Mouse (Mus musculus): ENCODE results near the gene Zc3h18.

The Zc3h18 gene

DNA sequence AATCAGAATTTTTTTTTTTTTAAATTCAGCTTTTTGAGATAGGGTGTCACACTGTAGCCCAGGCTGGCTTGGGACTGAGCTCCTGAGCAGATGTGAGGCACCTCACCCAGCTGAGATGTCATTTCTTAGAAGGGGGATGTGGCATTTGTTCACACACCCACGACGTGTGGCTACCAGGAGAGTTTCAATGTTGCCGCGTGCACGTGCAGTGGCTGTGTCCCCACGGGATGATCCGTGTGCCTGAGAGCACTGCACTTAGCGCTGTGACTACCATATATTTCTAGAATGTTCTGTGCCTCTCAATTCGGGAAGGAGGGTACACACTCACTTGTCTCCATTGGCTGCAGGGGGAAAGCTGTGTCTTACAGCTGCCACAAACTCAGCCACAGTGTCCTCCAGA lies 59.7 kb downstream of the Zc3h18 start:
- DNase-seq (ENCODE audit: low spot score in 2 of 2), result no peak

DNA sequence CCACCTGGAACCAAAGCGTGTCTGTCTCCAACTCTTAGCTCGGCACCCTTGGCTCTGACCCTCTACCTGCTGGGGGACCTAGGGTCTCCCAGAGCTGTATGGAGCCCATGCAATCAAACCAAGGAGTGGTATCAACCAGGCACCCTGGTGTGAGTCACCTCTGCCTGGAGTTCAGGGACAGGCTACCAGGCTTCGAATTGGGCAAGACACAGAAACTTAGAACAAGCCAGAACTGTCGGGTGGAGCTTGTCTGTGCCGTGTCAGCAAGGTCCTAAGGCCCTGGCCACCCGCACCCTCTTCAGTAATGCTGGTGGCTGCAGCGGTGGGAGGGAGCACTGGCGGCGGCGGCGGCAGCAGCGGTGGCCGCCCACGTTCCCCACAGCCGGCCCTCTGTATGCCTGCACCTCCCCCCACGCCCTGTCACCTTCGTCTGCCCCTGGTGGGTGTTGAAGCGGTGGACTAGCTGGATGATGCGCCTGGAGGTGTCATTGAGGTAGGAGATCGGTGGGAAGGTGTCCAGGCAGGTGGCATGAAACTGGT lies 60.2 kb downstream of the Zc3h18 start:
- DNase-seq (ENCODE audit: low spot score in 2 of 2), result no peak

DNA sequence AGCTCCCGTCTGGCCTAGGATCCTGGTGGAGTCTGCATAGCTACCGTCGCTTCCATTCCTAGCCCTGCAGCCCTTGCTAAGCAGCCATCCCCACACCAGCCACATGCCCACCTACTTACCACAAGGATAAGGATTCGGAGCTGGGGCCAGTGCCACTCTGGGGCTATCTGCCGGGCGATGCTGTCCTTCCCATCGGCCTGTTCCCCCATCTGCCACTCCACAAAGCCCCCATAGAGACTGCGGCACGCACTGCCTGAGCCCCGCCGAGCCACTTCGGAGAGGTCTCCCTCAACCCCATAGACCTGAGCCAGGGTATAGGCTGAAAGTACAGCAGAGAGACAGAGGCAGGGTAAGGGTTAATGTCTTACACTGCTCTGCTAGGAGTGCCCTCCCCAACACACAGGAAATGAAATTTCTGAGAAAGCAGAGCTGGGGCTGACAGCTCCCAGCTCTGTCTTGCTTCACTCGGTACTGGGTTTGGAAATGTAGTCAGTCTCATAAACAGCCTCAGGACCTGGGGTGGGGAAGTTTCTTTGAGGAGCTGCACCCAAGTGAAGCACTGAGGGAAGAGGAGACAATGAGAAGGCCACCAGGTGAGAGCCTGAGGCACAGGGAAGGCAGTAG lies 61.4 kb downstream of the Zc3h18 start:
- no peak for DNase-seq (ENCODE audit: low spot score in 2 of 2)

DNA sequence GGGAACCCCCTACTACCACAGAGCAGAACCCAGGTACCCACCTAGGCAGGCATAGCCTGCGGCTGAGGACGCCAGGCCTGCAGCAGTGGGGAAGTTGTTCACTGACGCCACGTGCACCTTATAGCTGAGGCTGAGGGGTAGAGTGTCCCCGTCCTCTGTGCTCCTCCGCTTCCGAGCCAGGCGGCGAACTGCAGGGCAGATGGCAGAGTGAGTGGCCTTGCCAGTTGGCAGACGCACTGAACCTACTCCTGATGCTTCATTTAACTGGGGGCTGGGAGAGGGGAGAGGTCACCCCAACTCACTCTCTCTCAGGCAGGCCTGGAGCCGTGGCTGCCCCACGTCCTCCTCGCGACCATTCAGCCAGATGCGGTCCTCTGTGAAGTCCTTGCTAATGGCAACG lies 62.9 kb downstream of the Zc3h18 start:
- DNase-seq (ENCODE audit: low spot score in 2 of 2), result no peak

DNA sequence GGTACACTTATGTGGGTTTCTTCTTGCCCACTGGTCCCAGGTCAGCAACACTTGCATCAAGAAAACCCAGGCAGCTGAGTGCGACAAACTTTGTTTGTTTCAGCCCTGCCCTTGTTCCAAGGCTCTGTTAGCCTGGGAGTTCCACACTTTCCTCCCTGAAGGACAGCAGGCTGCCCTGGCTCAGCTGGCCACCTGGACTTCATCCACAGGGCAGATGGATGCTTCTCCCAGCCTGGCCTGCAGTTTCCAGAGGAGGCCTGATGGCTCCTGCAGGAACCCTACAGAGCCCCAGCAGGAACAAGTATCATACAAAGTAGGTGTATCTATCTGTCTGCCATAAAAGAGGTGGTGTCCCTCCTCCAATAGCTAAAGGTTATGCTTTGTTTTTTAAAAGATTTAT lies 64.9 kb downstream of the Zc3h18 start:
- no peak for DNase-seq (ENCODE audit: low spot score in 2 of 2)

DNA sequence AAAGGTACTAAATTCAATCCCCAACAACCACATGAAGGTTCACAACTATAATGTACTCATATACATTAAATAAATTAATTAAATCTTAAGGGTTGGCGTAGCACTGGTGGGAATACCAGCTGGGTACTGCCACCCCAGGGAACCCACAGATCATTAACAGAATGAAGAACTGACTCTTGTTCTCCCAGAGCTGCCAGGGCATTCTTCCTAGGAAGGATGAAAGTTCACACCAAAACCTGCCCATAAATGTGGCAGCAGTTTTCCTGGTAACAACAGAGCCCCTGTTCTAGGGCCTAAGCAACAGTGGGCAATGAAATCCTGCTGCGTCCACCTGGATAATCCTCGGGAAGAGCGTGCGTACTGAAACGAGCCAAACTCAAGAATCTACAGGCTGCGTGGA lies 65.9 kb downstream of the Zc3h18 start:
- no peak for DNase-seq (ENCODE audit: low spot score in 2 of 2)

DNA sequence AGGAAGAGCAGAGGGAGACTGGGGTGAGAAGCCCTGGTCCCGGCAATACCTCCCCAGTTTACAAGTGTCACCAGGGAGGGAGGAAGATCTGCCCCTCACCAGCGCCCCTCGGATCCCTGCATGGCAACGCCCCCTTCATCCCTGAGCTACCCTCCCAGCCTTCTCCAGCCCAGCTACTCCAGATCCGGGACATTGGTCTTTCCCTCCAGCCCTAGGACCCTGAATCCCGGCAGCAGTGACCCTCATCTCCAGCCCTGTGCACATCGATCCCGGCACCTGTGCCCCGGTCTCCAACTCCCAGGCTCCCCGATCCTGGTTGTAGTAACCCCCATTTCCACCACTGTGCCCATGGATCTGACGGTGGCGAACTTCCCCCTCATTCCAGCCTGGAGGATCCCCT lies 66.4 kb downstream of the Zc3h18 start:
- no peak for DNase-seq (ENCODE audit: low spot score in 2 of 2)

DNA sequence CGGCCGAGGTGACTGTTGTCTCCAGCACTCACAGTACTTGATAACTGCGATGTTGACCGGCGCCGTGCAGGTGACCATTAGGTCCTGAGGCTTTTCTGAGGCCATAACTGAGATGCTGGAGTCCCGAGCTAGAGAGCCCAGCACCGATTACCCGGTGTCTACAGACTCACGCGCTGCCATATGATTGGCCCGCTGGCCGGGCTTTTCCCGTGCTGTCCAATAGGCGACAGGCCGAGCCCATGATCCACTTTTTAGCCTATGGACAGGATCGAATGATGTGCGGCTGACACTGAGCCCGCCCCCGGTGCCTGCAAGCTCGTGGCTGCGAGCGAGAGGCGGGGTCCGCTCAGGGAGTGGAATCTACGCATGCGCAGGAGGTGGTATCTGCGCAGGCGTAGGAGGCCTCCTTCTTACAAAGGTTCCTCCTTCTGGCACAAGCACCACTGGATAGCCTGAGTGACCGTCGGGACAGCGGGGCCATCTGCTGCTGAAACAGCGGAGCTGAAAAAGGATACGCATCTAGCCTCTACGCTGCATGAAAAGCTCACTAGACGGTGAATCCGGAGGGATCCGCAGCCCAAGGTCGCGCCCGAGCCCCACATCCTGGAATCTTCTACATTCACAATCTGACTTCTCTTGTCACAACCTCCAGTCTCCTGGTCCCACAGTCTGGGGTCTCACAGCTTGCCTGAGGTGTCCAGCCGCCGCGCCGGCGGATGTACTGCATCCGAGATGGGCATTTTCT lies 67.0 kb downstream of the Zc3h18 start, which contains the start of gene Mvd:
Mvd (minus strand) TSS at position 161 of the 745 bp plus-strand sequence.
- peak; percentile 98 to 100 for DNase-seq (ENCODE audit: low spot score in 2 of 2)

DNA sequence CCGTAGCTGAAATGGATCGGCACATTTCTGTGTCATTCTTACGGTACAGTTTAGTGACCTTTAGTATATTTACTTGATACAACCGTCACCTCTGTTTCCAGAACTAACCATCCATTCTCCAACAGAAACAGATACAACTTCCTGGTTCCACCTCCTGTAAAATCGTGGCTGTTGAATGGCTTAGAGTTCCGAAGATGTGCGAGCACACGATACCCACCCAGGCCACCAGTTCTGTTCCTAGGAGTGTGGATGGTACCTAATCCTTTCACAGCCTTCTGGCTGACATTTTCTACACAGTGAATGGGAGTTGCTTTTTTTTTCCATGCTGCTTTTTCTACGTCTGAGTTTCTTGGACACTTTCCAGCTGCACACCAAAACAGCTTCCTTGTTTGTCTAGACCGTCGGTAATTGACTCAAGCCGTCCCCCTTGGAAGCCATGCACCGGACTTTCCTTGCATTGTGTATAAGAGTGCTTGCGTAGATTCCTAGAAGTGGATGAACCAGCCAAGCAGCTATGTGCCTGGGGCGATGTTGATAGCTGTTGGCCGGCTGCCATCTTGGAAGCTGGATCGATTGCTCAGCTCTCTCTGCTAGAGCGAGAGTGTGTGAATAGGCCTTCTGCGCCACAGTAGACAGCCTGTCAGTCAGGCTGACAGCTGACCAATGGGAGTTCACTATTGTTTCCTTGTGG lies 67.8 kb downstream of the Zc3h18 start:
- DNase-seq (ENCODE audit: low spot score in 2 of 2), result peak; percentile 74 to 87

DNA sequence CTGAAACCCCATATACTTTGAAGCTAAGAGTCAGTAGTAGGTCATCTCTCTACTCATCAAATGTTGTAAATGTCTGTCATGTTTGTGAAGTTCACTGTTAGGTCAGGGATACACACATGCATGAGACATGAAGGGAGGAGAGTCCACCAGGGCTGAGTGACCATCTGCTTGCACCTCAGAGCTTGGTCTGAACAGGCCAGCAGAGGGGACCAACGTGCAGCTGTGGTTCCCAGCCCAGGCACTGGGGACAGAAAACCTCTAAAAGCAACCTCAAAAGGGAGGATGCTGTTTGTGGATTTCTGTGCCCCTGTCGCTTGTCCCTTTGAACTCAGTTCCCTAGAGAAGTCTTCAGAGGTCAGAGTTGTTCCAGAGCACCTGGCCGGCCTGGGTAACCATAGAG lies 68.8 kb downstream of the Zc3h18 start:
- no peak for DNase-seq (ENCODE audit: low spot score in 2 of 2)

DNA sequence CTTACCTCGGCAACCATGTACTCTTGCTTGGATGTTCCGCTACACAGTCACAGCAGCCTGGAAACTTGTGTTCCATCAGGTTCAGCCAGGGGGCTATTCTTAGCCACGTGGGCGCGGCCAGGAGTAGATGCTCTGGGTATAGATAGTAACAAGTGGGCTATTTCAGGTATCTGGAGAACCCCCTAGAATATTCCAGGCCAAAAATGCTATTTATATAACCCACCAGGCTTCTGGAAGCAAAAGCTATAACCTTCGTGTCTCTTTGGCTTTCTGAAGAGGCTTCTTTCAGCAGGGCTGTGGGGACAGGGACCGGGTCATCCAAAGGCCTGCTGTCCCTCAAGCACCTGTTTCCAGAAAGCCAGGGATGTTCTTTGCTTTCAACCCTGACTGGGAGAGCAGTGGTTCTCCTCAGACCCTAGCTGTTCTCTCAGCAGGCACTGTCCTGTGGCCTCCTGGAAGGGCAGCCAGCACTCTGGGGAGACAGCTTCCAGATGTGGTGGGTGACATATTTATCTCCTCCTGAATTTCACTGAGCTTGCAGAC lies 74.8 kb downstream of the Zc3h18 start:
- DNase-seq (ENCODE audit: low spot score in 2 of 2), result no peak

DNA sequence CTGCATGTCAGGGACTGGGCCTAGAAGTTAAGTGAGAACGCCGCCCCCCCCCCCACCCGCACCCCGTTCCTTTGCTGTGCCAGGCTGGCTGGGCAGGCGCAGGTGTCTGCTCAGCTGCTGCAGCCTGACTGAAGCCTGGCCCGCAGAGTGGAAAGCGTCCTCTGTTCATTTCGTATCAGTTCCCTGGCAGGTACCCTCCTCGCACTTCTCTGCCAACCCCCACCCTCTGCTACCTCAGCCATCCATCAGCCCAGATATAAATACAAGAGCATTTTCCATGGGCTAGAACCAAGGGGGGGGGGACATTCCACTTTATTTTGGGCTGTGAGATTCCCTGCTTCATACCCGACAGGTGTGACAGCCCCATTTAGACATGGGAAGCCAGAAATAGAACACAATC lies 75.7 kb downstream of the Zc3h18 start:
- no peak for DNase-seq (ENCODE audit: low spot score in 2 of 2)

DNA sequence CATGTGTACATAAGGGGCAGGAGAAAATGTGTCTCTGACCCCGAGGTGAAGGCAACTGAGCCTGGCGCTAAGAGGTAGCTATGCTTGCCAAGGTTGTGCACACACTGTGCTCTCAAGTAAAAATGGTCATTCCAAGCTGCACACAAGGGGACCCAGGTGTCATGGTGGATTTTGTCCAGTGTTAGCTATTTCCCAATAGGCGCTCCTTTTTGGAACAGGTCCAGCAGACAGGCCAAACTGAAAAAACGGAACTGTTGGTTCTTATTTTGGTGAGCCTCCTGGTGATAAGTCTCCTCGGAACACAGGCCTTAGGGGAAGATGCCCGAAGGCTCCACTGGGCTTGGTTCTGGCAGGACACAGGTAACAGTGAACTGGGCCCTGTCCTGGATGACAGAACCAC lies 78.0 kb downstream of the Zc3h18 start:
- no peak for DNase-seq (ENCODE audit: low spot score in 2 of 2)

DNA sequence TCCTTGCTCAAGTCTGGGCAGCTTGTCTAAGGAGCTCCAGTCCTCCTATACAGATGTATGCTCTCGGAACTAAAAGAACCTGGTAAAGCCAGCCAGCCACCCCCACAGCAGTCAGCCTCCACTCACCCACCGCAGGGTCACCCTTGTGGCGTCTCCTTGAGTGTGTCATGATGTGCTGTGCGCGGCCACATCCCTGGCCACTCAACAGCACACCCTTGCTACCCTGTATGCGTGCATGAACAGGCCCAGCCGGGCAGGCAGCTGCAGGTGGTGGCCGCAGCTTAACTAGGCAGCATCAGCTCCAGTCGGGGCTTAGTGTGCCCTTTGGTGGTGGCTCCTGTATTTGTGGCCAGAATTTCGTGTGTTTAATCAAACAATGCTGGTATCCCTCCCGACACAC lies 80.8 kb downstream of the Zc3h18 start:
- no peak for DNase-seq (ENCODE audit: low spot score in 2 of 2)

DNA sequence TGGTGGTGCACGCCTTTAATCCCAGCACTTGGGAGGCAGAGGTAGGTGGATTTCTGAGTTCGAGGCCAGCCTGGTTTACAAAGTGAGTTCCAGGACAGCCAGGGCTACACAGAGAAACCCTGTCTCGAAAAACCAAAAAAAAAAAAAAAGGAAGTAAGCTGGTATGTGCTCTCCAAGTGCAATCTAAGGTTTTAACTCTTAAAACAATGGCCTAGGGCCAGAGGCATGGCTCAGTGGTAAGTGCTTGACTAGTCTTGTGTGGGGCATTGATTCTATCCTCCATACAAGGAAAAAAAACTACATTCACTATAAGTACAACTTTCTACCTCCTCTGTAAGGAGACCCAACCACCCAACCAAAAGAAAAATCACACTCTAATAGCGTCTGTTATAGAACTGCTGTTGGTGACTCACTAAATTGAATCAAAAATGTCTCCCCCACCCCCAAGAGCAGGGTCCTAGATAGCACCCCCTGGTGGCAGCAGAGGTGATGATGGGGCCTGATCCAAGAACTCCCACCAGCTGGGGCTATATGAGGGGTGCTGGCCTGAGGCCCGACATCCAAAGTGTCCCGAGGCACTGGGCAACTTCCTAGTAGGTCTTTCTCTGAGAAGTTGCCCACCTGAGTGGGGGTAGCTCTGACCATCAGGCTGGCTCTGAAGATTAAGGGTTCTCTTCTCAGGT lies 83.0 kb downstream of the Zc3h18 start:
- no peak for DNase-seq (ENCODE audit: low spot score in 2 of 2)

DNA sequence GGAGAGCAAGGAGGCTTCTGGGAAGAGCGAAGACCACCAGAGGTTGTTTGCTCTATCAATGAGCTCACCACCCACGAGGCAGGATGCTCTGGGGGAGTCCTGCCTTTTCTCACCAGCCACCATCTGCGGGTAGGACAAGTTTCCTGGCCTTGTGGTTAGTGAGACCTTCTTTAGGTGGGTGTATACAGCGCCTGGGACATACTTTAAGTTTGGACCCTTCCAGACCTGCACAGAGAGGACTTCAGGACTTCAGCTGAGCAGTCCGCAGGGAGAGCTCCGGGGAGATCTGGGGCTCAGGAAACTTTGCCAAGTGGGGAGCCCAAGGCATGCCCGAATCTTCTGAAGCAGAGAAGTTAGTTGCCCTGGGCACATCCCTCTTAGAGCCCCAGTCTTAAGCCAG lies 83.6 kb downstream of the Zc3h18 start:
- no peak for DNase-seq (ENCODE audit: low spot score in 2 of 2)

DNA sequence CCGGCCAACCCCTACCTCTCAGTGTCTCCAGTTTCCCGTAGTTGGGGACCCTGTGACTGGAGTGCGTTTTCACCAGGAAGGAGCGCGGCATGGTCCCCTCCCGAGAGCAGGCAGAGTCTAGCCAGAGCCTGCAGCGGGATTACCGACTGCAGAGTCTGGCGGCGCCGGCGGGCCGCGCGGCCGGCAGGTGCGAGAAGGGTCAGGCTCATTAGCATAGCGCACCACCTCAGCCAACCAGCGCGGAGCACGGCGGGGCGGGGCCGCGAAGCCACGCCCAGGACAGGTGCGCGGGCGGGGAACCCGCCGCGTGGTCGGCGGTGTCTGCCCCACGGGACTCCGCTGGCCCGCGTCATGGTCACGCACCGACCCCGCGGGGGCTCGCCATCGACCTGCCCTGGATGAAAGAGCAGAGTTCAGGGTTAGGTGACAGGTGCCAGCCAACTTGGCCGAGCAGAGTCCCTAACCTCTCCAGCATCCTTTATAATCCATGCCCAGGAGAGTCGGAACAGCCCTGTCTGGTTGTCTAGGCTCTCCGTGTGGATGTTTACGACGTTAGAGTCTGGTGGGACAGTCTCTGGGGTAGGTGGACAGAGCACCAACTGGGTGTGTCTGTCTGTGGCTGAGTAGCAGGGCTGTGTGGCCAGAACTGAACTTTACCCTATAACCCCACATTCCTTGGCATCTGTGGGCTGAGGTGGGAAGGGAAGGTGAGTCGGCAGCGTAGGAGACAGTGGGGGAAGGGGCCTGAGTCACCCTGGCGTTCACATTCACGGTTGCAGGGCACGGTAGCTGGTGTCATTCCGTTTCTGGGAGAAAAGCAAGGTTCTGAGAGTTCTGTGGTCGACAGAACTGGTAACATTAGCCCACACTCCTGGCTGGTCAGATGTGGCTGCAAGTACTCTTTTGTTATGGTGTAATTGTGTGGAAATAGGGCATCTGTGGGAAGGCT lies 84.4 kb downstream of the Zc3h18 start, which contains the start of gene Snai3:
Snai3 (minus strand) TSS at position 210 of the 949 bp plus-strand sequence.
- peak in 1 of 2 experiments; percentile 55 for DNase-seq (ENCODE audit: low spot score in 2 of 2)

DNA sequence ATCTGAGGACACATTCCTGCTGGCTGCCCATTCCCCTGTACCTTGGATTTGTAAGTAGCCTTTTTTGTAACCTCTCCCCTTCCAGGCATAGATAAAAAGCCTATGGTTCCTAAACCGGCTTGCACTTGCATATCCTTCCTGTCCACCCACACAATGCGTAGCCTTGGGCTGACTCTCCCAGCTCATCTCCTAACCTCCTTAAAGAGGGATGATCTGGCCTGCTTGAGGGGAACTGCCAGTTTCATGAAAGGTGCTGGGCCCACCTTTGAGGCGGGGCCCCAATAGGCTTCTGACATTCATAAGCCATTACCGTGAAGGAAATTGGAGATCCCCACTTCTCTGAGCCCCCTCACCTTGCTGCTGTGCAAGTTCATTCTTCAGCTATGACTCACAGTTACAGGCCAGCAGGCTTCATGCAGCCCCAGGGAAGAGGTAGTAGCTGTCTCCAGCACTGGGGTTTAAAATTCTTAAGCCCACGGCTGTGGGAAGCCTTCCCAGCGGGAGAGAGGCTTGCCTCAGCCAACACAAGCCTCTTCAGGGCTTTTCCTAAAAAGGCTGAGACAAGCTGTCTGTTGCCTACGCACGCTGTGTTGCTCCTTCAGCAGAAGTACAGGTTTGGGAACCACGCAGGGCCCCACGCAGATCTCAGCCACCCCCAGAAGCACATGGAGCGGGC lies 85.2 kb downstream of the Zc3h18 start:
- no peak for DNase-seq (ENCODE audit: low spot score in 2 of 2)

DNA sequence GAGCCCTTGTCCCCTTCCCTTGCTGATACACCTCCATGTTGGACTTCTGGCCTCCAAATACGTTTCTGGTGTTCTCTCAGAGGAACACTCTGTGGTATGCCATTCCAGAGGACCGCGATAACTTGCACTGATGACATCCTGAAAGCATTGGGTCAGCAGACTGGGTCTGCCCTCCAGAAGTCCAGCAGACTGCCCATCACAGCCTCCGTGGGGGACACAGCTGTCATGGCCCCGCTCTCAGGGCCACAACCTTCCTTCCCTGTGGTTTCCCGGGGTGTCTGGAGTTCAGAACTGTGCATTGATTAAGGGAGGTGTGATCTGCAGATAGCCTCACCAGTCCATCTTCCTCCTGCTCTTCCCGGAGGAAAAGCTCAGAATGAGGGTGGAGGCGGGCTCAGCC lies 86.1 kb downstream of the Zc3h18 start:
- no peak for DNase-seq (ENCODE audit: low spot score in 2 of 2)
